Mouse (Mus musculus) brain, embryonic 14.5 days (tissue): ENCODE measurements around the gene Dst. TPM values are rescaled to one million over a fixed set of nuclear protein-coding genes. Genes with fewer than 3 reads are reported as not detected.
A peak's percentile ranks its signal among the peaks of the same experiment; 100 is the strongest.

ENCODE experiments used
- DNase-seq: peaks from one replicate; pipeline ENCODE4 v3.0.0-alpha.2; 2011; ENCODE audit warnings: low read depth
- CTCF ChIP-seq: fragments of 200-500 bp; IDR thresholded peaks from 2 replicates; pipeline ENCODE4 v1.5.1; 2012; ENCODE audit warnings: inconsistent platforms, mild to moderate bottlenecking, moderate library complexity, borderline replicate concordance; ENCODE audit not compliant: insufficient read depth, insufficient read length; ENCODE audit errors: extremely low read depth
- POLR2A ChIP-seq: fragments of 200-500 bp; IDR thresholded peaks from 2 replicates; pipeline ENCODE4 v1.6.1; 2012; ENCODE audit warnings: mild to moderate bottlenecking, inconsistent platforms, borderline replicate concordance; ENCODE audit not compliant: poor library complexity, insufficient read depth, insufficient read length, severe bottlenecking; ENCODE audit errors: extremely low read depth
- polyA plus RNA-seq: library from polyadenylated mRNA; depleted of rRNA; stranded (reverse); fragments of >200 nt; gene quantifications from 2 replicates; pipeline ENCODE4 v1.2.3, GENCODE M21; 2012

The Dst gene
- polyA plus RNA-seq, 1 experiment = 96.0 TPM

- TF ChIP-seq CTCF = no peak
- TF ChIP-seq POLR2A = no peak
- no peak for DNase-seq
These were observed 312.1 kb downstream of the Dst start for GRCm38 (mm10) chr1:34220094-34220601.

GRCm38 (mm10) chr1:34223866-34224265, 315.8 kb downstream of the Dst start:
- DNase-seq = no peak
- TF ChIP-seq CTCF (no peak), POLR2A (no peak)

GRCm38 (mm10) chr1:34227676-34228075, 319.7 kb downstream of the Dst start:
- TF ChIP-seq POLR2A = no peak
- TF ChIP-seq CTCF = no peak

GRCm38 (mm10) chr1:34231041-34231440, 323.0 kb downstream of the Dst start:
- no peak for TF ChIP-seq CTCF
- no peak for TF ChIP-seq POLR2A

More at GRCm38 (mm10) chr1:34227676-34228075, 319.7 kb downstream of the Dst start:
- DNase-seq = no peak

GRCm38 (mm10) chr1:34236254-34236723, 328.3 kb downstream of the Dst start:
- TF ChIP-seq CTCF (no peak), POLR2A (no peak)

More at GRCm38 (mm10) chr1:34231041-34231440, 323.0 kb downstream of the Dst start:
- DNase-seq = no peak

GRCm38 (mm10) chr1:34237211-34237610, 329.2 kb downstream of the Dst start:
- peak; percentile 43 for DNase-seq
- TF ChIP-seq CTCF (no peak), POLR2A (no peak)

More at GRCm38 (mm10) chr1:34236254-34236723, 328.3 kb downstream of the Dst start:
- DNase-seq = peak; percentile 72

- TF ChIP-seq POLR2A = no peak
- TF ChIP-seq CTCF = no peak
- peak; percentile 43 for DNase-seq
These were observed 329.7 kb downstream of the Dst start for GRCm38 (mm10) chr1:34237689-34238091.

GRCm38 (mm10) chr1:34238231-34238630, 330.2 kb downstream of the Dst start:
- no peak for DNase-seq
- no peak for TF ChIP-seq CTCF
- TF ChIP-seq POLR2A = no peak

GRCm38 (mm10) chr1:34244678-34245077, 336.7 kb downstream of the Dst start:
- no peak for TF ChIP-seq POLR2A
- no peak for TF ChIP-seq CTCF
- DNase-seq = no peak

GRCm38 (mm10) chr1:34245951-34246641, 338.1 kb downstream of the Dst start:
- DNase-seq = no peak
- TF ChIP-seq CTCF (no peak), POLR2A (no peak)

GRCm38 (mm10) chr1:34246642-34246987, 338.6 kb downstream of the Dst start:
- no peak for TF ChIP-seq POLR2A
- no peak for TF ChIP-seq CTCF
- no peak for DNase-seq

- DNase-seq = no peak
- TF ChIP-seq POLR2A (no peak), CTCF (no peak)
These were observed 343.1 kb downstream of the Dst start for GRCm38 (mm10) chr1:34251137-34251536.
